Mouse (Mus musculus): ENCODE data around the gene Unk. TPM values are rescaled to one million over a fixed set of nuclear protein-coding genes. Genes with fewer than 3 reads are reported as not detected.
"Not testable (repeated sequence)": the region's sequence is repeated elsewhere in the genome, so short reads cannot be mapped to it uniquely, and the experiment has no call there.

Gene Unk
- polyA plus RNA-seq, 1 experiment from 2014 or later = 34.1 TPM

DNA sequence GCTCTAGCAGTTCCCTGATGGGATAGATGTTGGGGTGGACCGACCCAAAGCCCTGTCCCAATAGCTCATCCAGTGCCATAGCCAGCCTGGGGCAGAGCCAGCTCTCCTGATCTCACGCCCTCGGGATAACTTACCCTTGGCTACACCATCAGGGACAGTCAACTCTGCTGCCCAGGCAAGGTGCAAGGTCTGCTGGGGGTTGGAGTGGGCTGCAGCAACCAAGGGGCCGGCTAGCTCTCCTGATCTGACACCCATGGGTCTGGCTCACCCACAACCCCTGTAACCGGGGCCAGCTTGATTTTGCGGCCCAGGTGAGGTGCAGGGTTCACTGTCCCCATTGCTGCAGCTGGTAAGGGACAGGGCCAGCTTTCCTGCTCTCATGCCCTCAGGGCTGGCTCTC is 61.5 kb downstream of the Unk start:
- ATAC-seq (replicated peaks; ENCODE audit: low FRiP score) = no peak

DNA sequence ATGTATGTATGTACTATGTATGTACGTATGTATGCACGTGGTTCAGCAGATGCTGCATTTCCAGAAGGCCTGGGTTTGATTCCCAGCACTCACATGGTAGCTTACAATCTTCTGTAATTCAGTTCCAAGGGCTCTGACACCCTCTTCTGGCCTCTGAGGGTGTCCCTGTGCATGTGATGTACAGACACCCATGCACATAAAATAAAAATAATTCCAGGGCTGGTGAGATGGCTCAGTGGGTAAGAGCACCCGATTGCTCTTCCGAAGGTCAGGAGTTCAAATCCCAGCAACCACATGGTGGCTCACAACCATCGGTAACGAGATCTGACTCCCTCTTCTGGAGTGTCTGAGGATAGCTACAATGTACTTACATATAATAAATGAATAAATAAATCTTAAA is 62.8 kb downstream of the Unk start:
- peak overlapping the region; percentile 80; the same call in 1 of the 2 replicates for H3K27ac ChIP-seq (ENCODE audit: low read depth, low read length)
- H3K27me3 ChIP-seq (replicated peaks; ENCODE audit: control insufficient read depth, insufficient read depth, low read length); H3K36me3 ChIP-seq (ENCODE audit: control insufficient read depth, insufficient read depth, low read length); DNase-seq (ENCODE audit: low spot score); H3K4me2 ChIP-seq; ATAC-seq (replicated peaks; ENCODE audit: low FRiP score); H3K4me3 ChIP-seq (ENCODE audit: low read depth, low read length); H3K9me3 ChIP-seq (ENCODE audit: control insufficient read depth, low read length); H3K9ac ChIP-seq (ENCODE audit: low read depth, low read length): not testable (repeated sequence)
- WGBS = 87% methylated on average over 6 of the region's 6 CpGs
- peaks cover 17% of the 10 kb centered on the region for H3K4me1 ChIP-seq (replicated peaks; ENCODE audit: control insufficient read depth, insufficient read depth, low read length)

More for the DNA sequence above, 61.5 kb downstream of the Unk start:
- Histone ChIP-seq H3K36me3 (ENCODE audit: control insufficient read depth, insufficient read depth, low read length) (no peaks in the 10 kb centered on the region), H3K27ac (ENCODE audit: low read depth, low read length) (no peak overlapping the region), H3K9me3 (ENCODE audit: control insufficient read depth, low read length) (no peaks in the 10 kb centered on the region), H3K27me3 (replicated peaks; ENCODE audit: control insufficient read depth, insufficient read depth, low read length) (no peaks in the 10 kb centered on the region), H3K9ac (ENCODE audit: low read depth, low read length) (no peak overlapping the region; the same call in 1 of the 2 replicates), H3K4me3 (ENCODE audit: low read depth, low read length) (no peak overlapping the region), H3K4me2 (no peak overlapping the region), H3K4me1 (replicated peaks; ENCODE audit: control insufficient read depth, insufficient read depth, low read length) (peaks cover 20% of the 10 kb centered on the region)
- no peak for DNase-seq (ENCODE audit: low spot score)
- 85% methylated on average over 6 of the region's 6 CpGs for WGBS

DNA sequence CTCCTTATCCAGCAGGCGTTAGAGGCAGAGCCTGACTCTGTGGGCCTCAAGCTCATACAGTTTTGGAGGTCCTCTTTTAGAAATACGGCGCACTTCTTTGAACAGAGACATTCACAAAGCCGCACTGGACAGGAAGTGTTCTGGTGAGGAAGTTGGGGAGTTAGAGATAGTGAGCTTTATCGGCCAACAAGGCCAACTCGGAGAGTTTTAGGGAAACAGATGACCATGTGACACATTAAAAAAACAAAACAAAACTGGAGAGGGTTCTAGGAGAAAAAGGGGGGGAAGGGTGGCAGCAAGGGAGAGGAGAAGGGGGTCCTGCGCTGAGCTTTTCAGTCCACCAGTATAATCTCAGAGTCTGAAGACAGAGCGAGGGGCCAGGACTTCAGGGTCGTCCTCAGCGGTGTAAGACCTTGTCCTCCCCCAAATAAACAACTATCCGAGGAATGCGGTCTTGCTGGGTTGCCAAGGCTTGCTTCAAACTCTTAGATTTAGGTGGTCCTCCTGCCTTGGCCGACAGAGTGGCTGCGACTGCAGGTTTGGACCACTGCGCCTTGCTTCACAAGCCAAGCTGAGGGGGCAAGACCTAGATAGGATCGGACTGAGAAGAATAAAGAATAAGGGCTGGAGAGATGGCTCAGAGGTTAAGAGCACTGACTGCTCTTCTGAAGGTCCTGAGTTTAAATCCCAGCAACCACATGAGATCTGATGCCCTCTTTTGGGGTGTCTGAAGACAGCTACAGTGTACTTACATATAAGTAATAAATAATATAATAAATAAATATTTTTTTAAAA is 63.8 kb downstream of the Unk start:
- Histone ChIP-seq H3K4me1 (replicated peaks; ENCODE audit: control insufficient read depth, insufficient read depth, low read length) (peaks cover 9% of the 10 kb centered on the region), H3K9ac (ENCODE audit: low read depth, low read length) (peak overlapping the region; percentile 55), H3K27me3 (replicated peaks; ENCODE audit: control insufficient read depth, insufficient read depth, low read length) (no peaks in the 10 kb centered on the region), H3K4me3 (ENCODE audit: low read depth, low read length) (peak overlapping the region; percentile 23; the same call in 1 of the 2 replicates), H3K27ac (ENCODE audit: low read depth, low read length) (peak overlapping the region; percentile 80), H3K4me2 (peak overlapping the region; percentile 62), H3K9me3 (ENCODE audit: control insufficient read depth, low read length) (no peaks in the 10 kb centered on the region), H3K36me3 (ENCODE audit: control insufficient read depth, insufficient read depth, low read length) (no peaks in the 10 kb centered on the region)
- DNase-seq (ENCODE audit: low spot score) (no peak), ATAC-seq (replicated peaks; ENCODE audit: low FRiP score) (peak; percentile 42)
- 24% methylated on average over 16 of the region's 16 CpGs for WGBS

DNA sequence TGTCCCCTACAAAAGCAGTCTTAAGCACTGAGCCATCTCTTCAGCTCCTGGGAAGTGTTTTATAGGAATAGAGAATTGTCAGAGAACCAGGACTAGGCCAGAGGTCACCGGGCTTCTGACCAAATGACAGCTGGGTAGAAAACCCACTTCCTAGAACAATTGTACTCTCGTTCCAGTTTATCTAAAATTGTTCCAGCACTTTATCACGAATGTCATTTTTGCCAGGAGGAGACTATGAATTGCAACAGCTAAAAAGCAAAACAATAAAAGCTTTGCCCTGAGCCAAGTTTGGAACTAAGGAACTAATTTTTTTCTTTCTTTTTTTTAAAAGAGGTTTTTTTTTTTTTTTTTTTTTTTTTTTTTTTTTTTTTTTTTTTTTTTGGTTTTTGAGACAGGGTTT is 65.5 kb downstream of the Unk start:
- H3K27ac ChIP-seq (ENCODE audit: low read depth, low read length) = no peak overlapping the region
- H3K36me3 ChIP-seq (ENCODE audit: control insufficient read depth, insufficient read depth, low read length) = no peaks in the 10 kb centered on the region

DNA sequence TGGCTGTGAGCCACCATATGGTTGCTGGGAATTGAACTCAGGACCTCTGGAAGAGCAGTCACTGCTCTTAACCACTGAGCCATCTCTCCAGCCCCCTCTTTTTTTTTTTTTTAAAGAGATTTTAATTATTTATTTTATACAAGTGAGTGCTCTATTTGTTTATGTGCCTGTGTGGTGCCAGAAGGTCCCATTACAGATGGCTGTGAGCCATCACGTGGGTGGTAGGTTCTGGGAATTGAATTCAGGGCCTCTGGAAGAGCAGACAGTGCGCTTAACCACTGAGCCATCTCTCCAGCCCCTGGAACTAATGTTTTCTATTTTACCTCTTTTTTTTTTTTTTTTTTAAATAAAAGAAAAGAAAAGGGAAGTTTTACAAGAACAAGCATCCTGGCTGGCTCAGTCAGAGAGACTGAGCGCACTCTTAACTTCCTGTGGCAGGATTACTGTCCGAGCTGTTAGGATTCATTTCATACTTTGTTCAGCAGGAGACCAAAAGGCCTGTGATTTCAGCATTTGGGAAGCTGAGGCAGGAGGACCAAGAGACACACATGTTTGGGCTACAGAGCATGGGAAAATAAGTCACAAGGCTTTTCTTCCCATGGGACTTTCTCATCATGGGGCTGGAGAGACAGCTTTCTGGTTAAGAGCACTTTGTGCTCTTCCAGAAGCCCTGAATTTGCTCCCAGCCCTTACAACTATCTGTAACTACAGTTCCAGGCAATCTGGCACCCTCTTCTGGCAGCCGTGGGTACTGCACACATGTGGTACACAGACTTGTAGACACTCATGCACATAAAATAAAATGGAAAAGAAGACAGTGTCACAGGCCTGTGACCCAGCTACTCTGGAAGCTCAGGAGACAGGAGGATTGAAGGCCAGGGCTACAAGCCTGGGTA is 66.3 kb downstream of the Unk start:
- Histone ChIP-seq H3K27me3 (replicated peaks; ENCODE audit: control insufficient read depth, insufficient read depth, low read length) (no peaks in the 10 kb centered on the region), H3K4me1 (replicated peaks; ENCODE audit: control insufficient read depth, insufficient read depth, low read length) (peaks cover 28% of the 10 kb centered on the region), H3K27ac (ENCODE audit: low read depth, low read length) (no peak overlapping the region), H3K4me2 (no peak overlapping the region), H3K4me3 (ENCODE audit: low read depth, low read length) (no peak overlapping the region), H3K9me3 (ENCODE audit: control insufficient read depth, low read length) (no peaks in the 10 kb centered on the region), H3K9ac (ENCODE audit: low read depth, low read length) (no peak overlapping the region), H3K36me3 (ENCODE audit: control insufficient read depth, insufficient read depth, low read length) (no peaks in the 10 kb centered on the region)
- 83% methylated on average over 5 of the region's 5 CpGs for WGBS
- ATAC-seq (replicated peaks; ENCODE audit: low FRiP score) (no peak), DNase-seq (ENCODE audit: low spot score) (no peak)

More for the DNA sequence above, 65.5 kb downstream of the Unk start:
- Histone ChIP-seq H3K27me3 (replicated peaks; ENCODE audit: control insufficient read depth, insufficient read depth, low read length) (no peaks in the 10 kb centered on the region), H3K4me1 (replicated peaks; ENCODE audit: control insufficient read depth, insufficient read depth, low read length) (peaks cover 23% of the 10 kb centered on the region), H3K9me3 (ENCODE audit: control insufficient read depth, low read length) (no peaks in the 10 kb centered on the region), H3K4me3 (ENCODE audit: low read depth, low read length) (no peak overlapping the region), H3K9ac (ENCODE audit: low read depth, low read length) (no peak overlapping the region), H3K4me2 (no peak overlapping the region)
- 33% methylated on average over 3 of the region's 3 CpGs for WGBS
- DNase-seq (ENCODE audit: low spot score) (no peak), ATAC-seq (replicated peaks; ENCODE audit: low FRiP score) (no peak)

DNA sequence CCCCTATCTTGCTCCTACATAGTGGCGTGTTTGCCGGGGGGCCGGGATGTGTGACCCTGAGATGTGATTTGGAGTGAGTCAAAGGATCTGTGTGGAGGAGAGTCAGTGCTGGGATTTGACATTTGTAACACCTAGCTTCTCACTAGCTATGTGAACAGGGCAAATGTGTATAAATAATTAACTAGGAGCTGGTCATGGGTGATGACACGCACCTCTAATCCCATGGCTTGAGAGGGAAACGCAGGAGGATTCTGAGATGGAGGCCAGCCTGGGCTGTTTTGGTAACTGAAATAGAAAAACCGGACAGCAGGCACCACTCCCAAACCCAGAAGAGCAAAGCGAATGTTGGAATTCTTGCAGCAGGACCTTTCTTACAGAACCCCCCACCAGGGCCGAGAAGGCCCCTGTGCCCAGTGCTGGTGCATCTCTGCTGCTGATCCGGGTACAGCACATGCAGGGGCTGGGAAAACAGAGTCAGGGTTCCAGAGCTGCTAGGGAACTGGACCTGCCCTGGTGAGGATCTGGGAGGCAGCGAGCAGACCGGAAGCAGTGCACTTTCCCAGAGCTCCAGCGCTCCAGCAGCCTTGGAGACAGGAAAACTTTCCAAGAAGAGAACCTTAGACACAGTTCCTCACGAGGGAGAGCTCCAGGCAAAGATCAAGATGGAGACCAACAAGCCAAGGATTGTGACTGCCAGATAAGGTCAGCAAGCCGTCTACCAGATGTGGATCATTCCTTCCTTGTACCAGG is 68.8 kb downstream of the Unk start:
- DNase-seq (ENCODE audit: low spot score) (no peak), ATAC-seq (replicated peaks; ENCODE audit: low FRiP score) (no peak)
- Histone ChIP-seq H3K27me3 (replicated peaks; ENCODE audit: control insufficient read depth, insufficient read depth, low read length) (no peaks in the 10 kb centered on the region), H3K9me3 (ENCODE audit: control insufficient read depth, low read length) (no peaks in the 10 kb centered on the region), H3K9ac (ENCODE audit: low read depth, low read length) (no peak overlapping the region), H3K4me3 (ENCODE audit: low read depth, low read length) (no peak overlapping the region), H3K36me3 (ENCODE audit: control insufficient read depth, insufficient read depth, low read length) (no peaks in the 10 kb centered on the region), H3K4me1 (replicated peaks; ENCODE audit: control insufficient read depth, insufficient read depth, low read length) (peaks cover 40% of the 10 kb centered on the region), H3K4me2 (no peak overlapping the region), H3K27ac (ENCODE audit: low read depth, low read length) (no peak overlapping the region)
- WGBS = 64% methylated on average over 14 of the region's 14 CpGs

DNA sequence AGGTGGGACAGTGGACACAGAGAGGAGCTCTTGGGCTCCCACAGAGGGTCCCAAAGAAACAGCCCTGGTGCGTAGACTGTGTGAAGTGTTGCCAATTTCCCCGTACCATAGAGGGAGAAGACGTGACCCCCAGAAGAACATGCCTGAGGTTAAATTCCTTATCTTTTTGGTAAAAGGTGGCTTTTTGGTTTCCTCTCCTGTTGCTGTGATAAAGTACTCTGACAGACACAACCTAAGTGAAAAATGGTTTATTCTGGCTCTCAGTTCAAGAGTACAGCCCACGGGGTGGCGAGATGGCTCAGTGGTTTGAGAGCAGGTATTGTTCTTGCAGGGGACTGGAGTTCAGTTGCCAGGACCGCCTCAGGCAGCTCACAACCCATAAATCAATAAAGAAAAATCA is 69.3 kb downstream of the Unk start:
- Histone ChIP-seq H3K4me1 (replicated peaks; ENCODE audit: control insufficient read depth, insufficient read depth, low read length) (peaks cover 42% of the 10 kb centered on the region), H3K4me3 (ENCODE audit: low read depth, low read length) (no peak overlapping the region), H3K9me3 (ENCODE audit: control insufficient read depth, low read length) (no peaks in the 10 kb centered on the region), H3K4me2 (no peak overlapping the region), H3K27ac (ENCODE audit: low read depth, low read length) (no peak overlapping the region), H3K27me3 (replicated peaks; ENCODE audit: control insufficient read depth, insufficient read depth, low read length) (no peaks in the 10 kb centered on the region), H3K9ac (ENCODE audit: low read depth, low read length) (no peak overlapping the region), H3K36me3 (ENCODE audit: control insufficient read depth, insufficient read depth, low read length) (no peaks in the 10 kb centered on the region)
- ATAC-seq (replicated peaks; ENCODE audit: low FRiP score) (no peak), DNase-seq (ENCODE audit: low spot score) (no peak)
- WGBS = 62% methylated on average over 6 of the region's 6 CpGs

DNA sequence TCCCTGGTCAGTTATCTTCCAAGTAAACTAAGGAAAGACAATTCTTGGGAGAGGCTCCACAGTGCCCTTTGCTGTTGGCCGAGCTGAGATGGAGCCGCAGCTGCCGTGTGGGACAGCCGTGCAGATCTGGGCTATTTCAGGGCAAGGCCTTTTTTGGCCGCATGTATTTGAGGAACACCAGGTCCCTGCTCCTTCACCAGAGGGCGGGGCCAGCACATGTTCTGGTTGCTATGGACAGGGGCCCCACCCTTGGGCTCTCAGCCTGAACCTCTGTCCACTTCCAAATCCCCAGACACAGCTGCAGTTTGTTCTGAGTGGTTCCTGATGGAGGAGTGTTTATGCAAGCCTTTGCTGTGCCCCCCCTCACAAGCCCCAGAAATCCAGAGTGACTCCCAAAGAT is 70.3 kb downstream of the Unk start:
- Histone ChIP-seq H3K4me3 (ENCODE audit: low read depth, low read length) (no peak overlapping the region), H3K36me3 (ENCODE audit: control insufficient read depth, insufficient read depth, low read length) (no peaks in the 10 kb centered on the region), H3K27me3 (replicated peaks; ENCODE audit: control insufficient read depth, insufficient read depth, low read length) (no peaks in the 10 kb centered on the region), H3K9me3 (ENCODE audit: control insufficient read depth, low read length) (no peaks in the 10 kb centered on the region), H3K4me2 (no peak overlapping the region), H3K27ac (ENCODE audit: low read depth, low read length) (no peak overlapping the region), H3K4me1 (replicated peaks; ENCODE audit: control insufficient read depth, insufficient read depth, low read length) (peaks cover 43% of the 10 kb centered on the region), H3K9ac (ENCODE audit: low read depth, low read length) (no peak overlapping the region)
- ATAC-seq (replicated peaks; ENCODE audit: low FRiP score) (no peak), DNase-seq (ENCODE audit: low spot score) (no peak)
- WGBS = 56% methylated on average over 6 of the region's 6 CpGs
